Mouse (Mus musculus): Measurements from ENCODE around the gene Gm17606. TPM values are rescaled to one million over a fixed set of nuclear protein-coding genes. Genes with fewer than 3 reads are reported as not detected.

Gm17606 gene
- total RNA-seq, 1 experiment from 2014 or later: not detected

GRCm38 (mm10) chr14:54652787-54653186, 12.0 kb downstream of the Gm17606 start:
- no peak for ATAC-seq (replicated peaks; ENCODE audit: low read depth, poor library complexity, severe bottlenecking)

GRCm38 (mm10) chr14:54653496-54653895, 12.7 kb downstream of the Gm17606 start:
- peak; percentile 95 for ATAC-seq (replicated peaks; ENCODE audit: low read depth, poor library complexity, severe bottlenecking)

GRCm38 (mm10) chr14:54660009-54660408, 19.3 kb downstream of the Gm17606 start:
- ATAC-seq (replicated peaks; ENCODE audit: low read depth, poor library complexity, severe bottlenecking): no peak

- ATAC-seq (replicated peaks; ENCODE audit: low read depth, poor library complexity, severe bottlenecking): no peak
Measured at GRCm38 (mm10) chr14:54664477-54665222, 23.9 kb downstream of the Gm17606 start.

- ATAC-seq (replicated peaks; ENCODE audit: low read depth, poor library complexity, severe bottlenecking): 0 out of 2 replicates have a peak, but pooled peaks have one; percentile 56
Measured at GRCm38 (mm10) chr14:54669381-54669780, 28.6 kb downstream of the Gm17606 start.

- ATAC-seq (replicated peaks; ENCODE audit: low read depth, poor library complexity, severe bottlenecking): no peak
Measured at GRCm38 (mm10) chr14:54674317-54674716, 33.6 kb downstream of the Gm17606 start.

- no peak for ATAC-seq (replicated peaks; ENCODE audit: low read depth, poor library complexity, severe bottlenecking)
Measured at GRCm38 (mm10) chr14:54676290-54676689, 35.5 kb downstream of the Gm17606 start.

GRCm38 (mm10) chr14:54678657-54679304, 38.0 kb downstream of the Gm17606 start:
- ATAC-seq (replicated peaks; ENCODE audit: low read depth, poor library complexity, severe bottlenecking): no peak

- ATAC-seq (replicated peaks; ENCODE audit: low read depth, poor library complexity, severe bottlenecking): no peak
Measured at GRCm38 (mm10) chr14:54682396-54682795, 41.6 kb downstream of the Gm17606 start.

GRCm38 (mm10) chr14:54685471-54685870, 44.7 kb downstream of the Gm17606 start:
- no peak; the same call in 1 of the 2 replicates for ATAC-seq (replicated peaks; ENCODE audit: low read depth, poor library complexity, severe bottlenecking)

GRCm38 (mm10) chr14:54686063-54686521, 45.3 kb downstream of the Gm17606 start, which contains the start of gene 1700123O20Rik:
TSS of gene 1700123O20Rik (plus strand) at chr14:54686216.
- peak; percentile 65 for ATAC-seq (replicated peaks; ENCODE audit: low read depth, poor library complexity, severe bottlenecking)

- ATAC-seq (replicated peaks; ENCODE audit: low read depth, poor library complexity, severe bottlenecking): peak; percentile 84
Measured at GRCm38 (mm10) chr14:54686522-54687143, 45.9 kb downstream of the Gm17606 start, which contains the start of gene Acin1. TSS of gene Acin1 (minus strand) at chr14:54686931.

- no peak for ATAC-seq (replicated peaks; ENCODE audit: low read depth, poor library complexity, severe bottlenecking)
Measured at GRCm38 (mm10) chr14:54687251-54687650, 46.5 kb downstream of the Gm17606 start.

GRCm38 (mm10) chr14:54695042-54695441, 54.3 kb downstream of the Gm17606 start:
- ATAC-seq (replicated peaks; ENCODE audit: low read depth, poor library complexity, severe bottlenecking): 0 out of 2 replicates have a peak, but pooled peaks have one; percentile 15

- no peak for ATAC-seq (replicated peaks; ENCODE audit: low read depth, poor library complexity, severe bottlenecking)
Measured at GRCm38 (mm10) chr14:54696752-54697151, 56.0 kb downstream of the Gm17606 start.

Other genes starting within 250 kb of the Gm17606 start
- gene Slc7a7, start 223.2 kb upstream of the Gm17606 start, total RNA-seq (2017): 4.5 and 6.6 TPM in 2 replicates
- 139 and 219 TPM in 2 replicates for gene Mrpl52, start 214.0 kb upstream of the Gm17606 start, total RNA-seq (2017)
- gene Mmp14, start 209.3 kb upstream of the Gm17606 start, total RNA-seq (2017): 12.5 and 18.6 TPM in 2 replicates
- 28.8 and 46.5 TPM in 2 replicates for gene Lrp10, start 176.8 kb upstream of the Gm17606 start, total RNA-seq (2017)
- 0.53 and 1.7 TPM in 2 replicates for gene Rem2, start 164.9 kb upstream of the Gm17606 start, total RNA-seq (2017)
- gene Prmt5, start 123.4 kb upstream of the Gm17606 start, total RNA-seq (2017): 79.2 and 82.9 TPM in 2 replicates
- gene Haus4, start 86.3 kb upstream of the Gm17606 start, total RNA-seq (2017): 74.5 and 85.9 TPM in 2 replicates
- gene Ajuba, start 63.4 kb upstream of the Gm17606 start, total RNA-seq (2017): 1.3 and 1.9 TPM in 2 replicates
- 5.3 TPM in 2 replicates for gene 4931414P19Rik, start 35.0 kb upstream of the Gm17606 start, total RNA-seq (2017)
- gene Psmb5, start 22.9 kb upstream of the Gm17606 start, total RNA-seq (2017): 56.3 and 58.6 TPM in 2 replicates
- gene Psmb11, start 19.5 kb upstream of the Gm17606 start, total RNA-seq (2017): not detected in 2 replicates
- gene Cdh24, start 412 bp downstream of the Gm17606 start, total RNA-seq (2017): 0.46 and 0.58 TPM in 2 replicates
- gene 1700123O20Rik, start 45.3 kb downstream of the Gm17606 start, total RNA-seq (2017): 26.5 and 33.2 TPM in 2 replicates
- gene Acin1, start 46.0 kb downstream of the Gm17606 start, total RNA-seq (2017): 238 and 282 TPM in 2 replicates
- gene Gm29776, start 57.9 kb downstream of the Gm17606 start, total RNA-seq (2017): 0.37 TPM in 1 of 2 replicates, not detected in the other
- 1.2 and 4.9 TPM in 2 replicates for gene Cebpe, start 71.2 kb downstream of the Gm17606 start, total RNA-seq (2017)
- gene Slc7a8, start 141.0 kb downstream of the Gm17606 start, total RNA-seq (2017): 4.4 and 5.5 TPM in 2 replicates
- gene Rnf212b, start 173.2 kb downstream of the Gm17606 start, total RNA-seq (2017): not detected in 2 replicates
- gene Homez, start 230.0 kb downstream of the Gm17606 start, total RNA-seq (2017): 12.5 and 15.6 TPM in 2 replicates
- 5.4 TPM in 1 of 2 replicates, not detected in the other for gene Ppp1r3e, start 236.6 kb downstream of the Gm17606 start, total RNA-seq (2017)
- gene Bcl2l2, start 242.4 kb downstream of the Gm17606 start, total RNA-seq (2017): 7.8 and 10.3 TPM in 2 replicates
- gene Gm20521, start 242.5 kb downstream of the Gm17606 start, total RNA-seq (2017): 2.4 TPM in 1 of 2 replicates, not detected in the other